Mouse (Mus musculus) CH12.LX (cell line): ENCODE data around the gene Sbds.

Source experiments
- BHLHE40 ChIP-seq: IDR thresholded peaks from 2 replicates; pipeline ENCODE4 v1.6.1; 2011; ENCODE audit warnings: mild to moderate bottlenecking, low read depth, low read length, improper control_type of control experiment
- CHD2 ChIP-seq: IDR thresholded peaks from 2 replicates; pipeline ENCODE4 v1.6.1; 2011; ENCODE audit warnings: low read length, improper control_type of control experiment
- CTCF ChIP-seq, 2 experiments: IDR thresholded peaks in 1 of 2; conservative IDR thresholded peaks in 1 of 2; 2 replicates each; pipeline ENCODE4 v1.5.1; 2011 to 2012; ENCODE audit warnings: low read depth in 2 of 2, low read length in 2 of 2, improper control_type of control experiment in 1 of 2, inconsistent platforms in 1 of 2, mild to moderate bottlenecking in 1 of 2, moderate library complexity in 1 of 2
- ETS1 ChIP-seq: conservative IDR thresholded peaks from 2 replicates; pipeline ENCODE4 v1.6.1; 2012; ENCODE audit warnings: low read depth, mild to moderate bottlenecking, inconsistent platforms, low read length, improper control_type of control experiment, moderate library complexity
- JUN ChIP-seq: IDR thresholded peaks from 2 replicates; pipeline ENCODE4 v1.6.1; 2011; ENCODE audit warnings: low read depth, mild to moderate bottlenecking, low read length, improper control_type of control experiment, moderate library complexity; ENCODE audit not compliant: insufficient read depth
- MYC ChIP-seq: IDR thresholded peaks from 2 replicates; pipeline ENCODE4 v1.6.1; 2011; ENCODE audit warnings: low read depth, mild to moderate bottlenecking, improper control_type of control experiment, low read length
- POLR2A ChIP-seq: IDR thresholded peaks from 2 replicates; pipeline ENCODE4 v1.6.1; 2011; ENCODE audit warnings: low read depth, mild to moderate bottlenecking, improper control_type of control experiment, low read length
- SIN3A ChIP-seq: IDR thresholded peaks from 2 replicates; pipeline ENCODE4 v1.6.1; 2012; ENCODE audit warnings: low read length, improper control_type of control experiment, inconsistent platforms
- ZC3H11A ChIP-seq: IDR thresholded peaks from 2 replicates; pipeline ENCODE4 v1.6.1; 2012; ENCODE audit warnings: low read depth, mild to moderate bottlenecking, inconsistent platforms, low read length, improper control_type of control experiment

DNA sequence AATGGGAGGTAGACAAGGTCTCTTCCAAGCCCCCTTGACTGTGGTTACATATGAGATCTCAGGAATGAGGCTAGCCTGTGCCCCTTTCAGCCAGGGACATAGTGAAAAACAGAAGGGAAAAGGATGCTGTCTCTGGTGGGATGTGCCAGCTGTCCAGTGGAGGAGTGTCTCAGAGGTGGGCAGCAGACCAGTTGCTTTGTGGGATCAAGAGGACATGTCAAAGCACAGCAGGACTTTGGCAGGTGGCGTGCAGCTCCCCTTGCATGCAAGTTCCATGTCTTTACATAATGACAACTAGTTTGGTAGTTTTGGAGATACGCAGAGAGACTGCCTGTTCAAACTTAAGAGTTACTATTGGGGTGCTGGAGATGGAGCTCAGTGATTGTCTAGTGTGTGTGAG is 15.5 kb downstream of the Sbds start:
- TF ChIP-seq CTCF (conservative IDR thresholded peaks at IDR 0.05 in 1 of 2, IDR thresholded peaks at IDR 0.05 in 1 of 2; ENCODE audit: low read depth in 2 of 2, low read length in 2 of 2) (no peak), POLR2A (no peak), ZC3H11A (no peak), JUN (no peak), SIN3A (no peak), ETS1 (no peak), MYC (no peak), BHLHE40 (no peak), CHD2 (no peak)
